Mouse (Mus musculus): Measurements from ENCODE around the gene Sfxn5. TPM values are rescaled to one million over a fixed set of nuclear protein-coding genes. Genes with fewer than 3 reads are reported as not detected.

Sfxn5 gene
- polyA plus RNA-seq, 1 experiment from 2014 or later = 13.4 TPM

DNA sequence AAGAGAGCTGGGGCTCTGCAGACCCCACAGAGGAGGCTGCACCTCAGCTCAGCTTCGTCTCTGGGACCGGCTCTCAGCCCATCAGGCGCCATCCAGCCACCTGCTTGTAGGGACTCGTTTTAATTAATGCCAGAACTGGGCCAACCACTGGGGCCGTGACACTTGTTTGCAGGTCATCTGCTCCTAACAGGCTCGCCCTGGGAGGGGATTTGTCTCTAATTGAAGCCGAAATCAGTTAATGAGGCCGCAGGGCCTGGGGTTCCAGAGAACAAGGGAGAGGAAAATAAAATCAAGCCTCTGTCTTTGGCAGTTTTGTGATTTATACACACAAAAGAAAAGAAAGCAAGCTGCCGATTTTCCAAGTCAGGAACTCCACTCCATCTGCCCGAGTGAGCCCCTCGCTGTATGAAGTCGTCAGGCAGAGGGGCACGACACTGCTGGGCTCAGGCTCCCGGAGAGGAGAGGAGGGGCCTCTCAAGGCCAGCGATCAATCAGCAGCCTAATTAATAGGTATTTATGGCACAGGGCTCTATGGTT lies 68.2 kb downstream of the Sfxn5 start:
- Histone ChIP-seq H3K4me1 (replicated peaks) (peaks cover 22% of the 10 kb centered on the region), H3K9ac (replicated peaks) (0 out of 2 replicates have a peak overlapping the region, but pooled peaks have one; percentile 17), H3K4me3 (replicated peaks) (no peak overlapping the region), H3K36me3 (no peaks in the 10 kb centered on the region), H3K27me3 (peaks cover 27% of the 10 kb centered on the region), H3K27ac (0 out of 2 replicates have a peak overlapping the region, but pooled peaks have one; percentile 8), H3K4me2 (replicated peaks) (peak overlapping the region; percentile 11; the same call in 1 of the 2 replicates), H3K9me3 (no peaks in the 10 kb centered on the region)
- 2% methylated on average over 15 of the region's 15 CpGs for WGBS
- peak; percentile 81 for ATAC-seq

- Histone ChIP-seq H3K4me1 (replicated peaks) (peaks cover 34% of the 10 kb centered on the region), H3K27ac (no peak overlapping the region), H3K4me3 (replicated peaks) (no peak overlapping the region), H3K27me3 (peaks cover 17% of the 10 kb centered on the region), H3K9me3 (no peaks in the 10 kb centered on the region), H3K36me3 (no peaks in the 10 kb centered on the region), H3K4me2 (replicated peaks) (no peak overlapping the region), H3K9ac (replicated peaks) (no peak overlapping the region)
- ATAC-seq = no peak
- 100% methylated on average over 4 of the region's 4 CpGs for WGBS
Observed at GRCm38 (mm10) chr6:85262865-85263515, 70.2 kb downstream of the Sfxn5 start.

- Histone ChIP-seq H3K36me3 (no peaks in the 10 kb centered on the region), H3K4me1 (replicated peaks) (peaks cover 15% of the 10 kb centered on the region), H3K9me3 (no peaks in the 10 kb centered on the region), H3K4me2 (replicated peaks) (no peak overlapping the region), H3K27me3 (peaks cover 4% of the 10 kb centered on the region; the same call in 1 of the 2 replicates), H3K4me3 (replicated peaks) (no peak overlapping the region), H3K9ac (replicated peaks) (no peak overlapping the region), H3K27ac (no peak overlapping the region)
- ATAC-seq = no peak
- 59% methylated on average over 12 of the region's 12 CpGs for WGBS
Observed at GRCm38 (mm10) chr6:85259094-85259630, 74.1 kb downstream of the Sfxn5 start.

DNA sequence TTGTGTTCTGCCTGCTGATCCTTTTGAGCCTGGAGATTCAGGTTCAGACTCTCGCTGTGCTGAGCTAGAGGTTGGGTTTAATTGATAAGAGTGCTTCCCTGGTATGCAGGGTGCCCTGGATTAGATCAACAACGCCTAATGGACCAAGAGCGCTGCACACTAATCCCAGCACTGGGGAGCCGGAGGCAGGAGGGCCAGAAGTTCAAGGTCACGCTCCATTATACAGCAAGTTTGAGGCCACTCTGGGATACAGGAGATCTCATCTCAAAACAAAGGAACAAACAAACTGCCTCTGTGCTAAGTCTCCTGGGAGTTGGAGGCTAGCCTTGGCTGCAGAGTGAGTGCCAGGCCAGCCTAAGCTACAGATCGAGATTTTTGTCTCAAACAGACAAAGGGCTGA lies 77.6 kb downstream of the Sfxn5 start:
- no peak overlapping the region for H3K4me2 ChIP-seq (replicated peaks)
- peaks cover 24% of the 10 kb centered on the region for H3K4me1 ChIP-seq (replicated peaks)
- 53% methylated on average over 6 of the region's 6 CpGs for WGBS
- H3K9ac ChIP-seq (replicated peaks) = no peak overlapping the region
- H3K27ac ChIP-seq = no peak overlapping the region
- H3K4me3 ChIP-seq (replicated peaks) = no peak overlapping the region
- H3K36me3 ChIP-seq = no peaks in the 10 kb centered on the region; the same call in 1 of the 2 replicates
- H3K27me3 ChIP-seq = no peaks in the 10 kb centered on the region
- no peaks in the 10 kb centered on the region for H3K9me3 ChIP-seq
- no peak for ATAC-seq

DNA sequence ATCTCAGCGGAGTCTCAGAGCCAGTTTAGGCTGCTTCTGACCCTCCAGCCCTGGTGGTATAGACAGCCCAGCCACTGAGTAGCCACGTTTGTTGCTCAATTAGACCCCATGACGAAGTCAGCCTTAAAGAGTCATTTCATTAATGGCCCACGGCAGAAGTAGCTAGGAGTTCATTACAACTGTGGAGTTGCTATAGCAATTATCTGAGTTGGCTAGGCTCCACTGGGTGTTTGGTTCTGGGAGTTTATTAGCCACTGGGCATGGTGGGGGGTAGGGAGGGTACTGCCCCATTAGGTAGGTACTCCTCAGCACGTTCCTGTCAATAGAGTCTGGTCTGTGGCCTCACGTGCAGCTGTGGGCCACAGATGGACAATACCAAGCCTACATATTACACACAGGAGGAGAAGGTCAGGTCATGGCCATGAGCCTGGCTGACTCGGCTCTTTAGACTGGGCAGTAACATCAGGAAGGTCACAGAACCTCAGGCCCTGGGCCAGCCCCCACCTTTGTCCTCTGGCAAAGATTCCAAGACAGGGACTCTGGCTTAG lies 79.2 kb downstream of the Sfxn5 start:
- H3K4me3 ChIP-seq (replicated peaks) = no peak overlapping the region
- no peaks in the 10 kb centered on the region; the same call in 1 of the 2 replicates for H3K36me3 ChIP-seq
- H3K27ac ChIP-seq = no peak overlapping the region
- no peak overlapping the region for H3K9ac ChIP-seq (replicated peaks)
- H3K4me2 ChIP-seq (replicated peaks) = no peak overlapping the region
- ATAC-seq = peak; percentile 31; the same call in 1 of the 2 replicates
- WGBS = 62% methylated on average over 7 of the region's 7 CpGs
- no peaks in the 10 kb centered on the region for H3K27me3 ChIP-seq
- no peaks in the 10 kb centered on the region for H3K9me3 ChIP-seq
- peaks cover 20% of the 10 kb centered on the region for H3K4me1 ChIP-seq (replicated peaks)

- no peak overlapping the region for H3K4me2 ChIP-seq (replicated peaks)
- 71% methylated on average over 3 of the region's 3 CpGs for WGBS
- H3K27ac ChIP-seq = no peak overlapping the region
- no peaks in the 10 kb centered on the region; the same call in 1 of the 2 replicates for H3K36me3 ChIP-seq
- H3K4me1 ChIP-seq (replicated peaks) = peaks cover 12% of the 10 kb centered on the region; the same call in 1 of the 2 replicates
- no peak overlapping the region for H3K9ac ChIP-seq (replicated peaks)
- H3K4me3 ChIP-seq (replicated peaks) = no peak overlapping the region
- H3K27me3 ChIP-seq = no peaks in the 10 kb centered on the region
- no peaks in the 10 kb centered on the region for H3K9me3 ChIP-seq
- ATAC-seq = no peak
Observed at GRCm38 (mm10) chr6:85253275-85253674, 79.9 kb downstream of the Sfxn5 start.

GRCm38 (mm10) chr6:85252251-85253058 lies 80.8 kb downstream of the Sfxn5 start:
- no peak overlapping the region for H3K27ac ChIP-seq
- H3K4me3 ChIP-seq (replicated peaks) = no peak overlapping the region
- no peaks in the 10 kb centered on the region for H3K9me3 ChIP-seq
- 0 out of 2 replicates have a peak, but pooled peaks have one; percentile 24 for ATAC-seq
- no peak overlapping the region for H3K9ac ChIP-seq (replicated peaks)
- 0 out of 2 replicates have a peak, but pooled peaks cover 11% of the 10 kb centered on the region for H3K4me1 ChIP-seq (replicated peaks)
- no peak overlapping the region for H3K4me2 ChIP-seq (replicated peaks)
- WGBS = 82% methylated on average over 17 of the region's 17 CpGs
- no peaks in the 10 kb centered on the region; the same call in 1 of the 2 replicates for H3K36me3 ChIP-seq
- H3K27me3 ChIP-seq = no peaks in the 10 kb centered on the region

DNA sequence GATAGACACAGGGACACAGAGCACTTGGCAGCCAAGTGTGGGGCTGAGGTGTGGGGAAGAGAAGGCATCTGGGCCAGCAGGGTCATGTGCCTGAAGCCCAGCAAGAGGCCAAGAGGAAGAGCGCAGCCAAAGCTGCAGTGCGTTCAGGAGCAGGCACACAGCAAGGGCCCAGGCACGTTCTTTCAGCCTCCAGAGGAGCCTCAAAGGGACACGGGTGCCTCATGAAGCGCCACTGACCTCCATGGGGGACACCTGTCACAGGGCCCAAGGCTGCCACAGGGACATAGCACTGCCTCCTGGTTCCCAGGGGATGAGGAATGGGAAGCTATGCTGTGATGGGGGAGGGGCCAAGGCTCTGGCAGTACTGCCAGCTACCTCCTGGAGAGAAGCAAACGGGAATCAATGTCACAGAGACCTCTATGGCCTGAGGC lies 82.4 kb downstream of the Sfxn5 start:
- Histone ChIP-seq H3K4me2 (replicated peaks) (no peak overlapping the region), H3K9ac (replicated peaks) (no peak overlapping the region), H3K4me3 (replicated peaks) (no peak overlapping the region), H3K36me3 (no peaks in the 10 kb centered on the region; the same call in 1 of the 2 replicates), H3K4me1 (replicated peaks) (0 out of 2 replicates have a peak, but pooled peaks cover 11% of the 10 kb centered on the region), H3K27ac (no peak overlapping the region), H3K27me3 (no peaks in the 10 kb centered on the region), H3K9me3 (no peaks in the 10 kb centered on the region)
- no peak for ATAC-seq
- WGBS = 45% methylated on average over 6 of the region's 6 CpGs

DNA sequence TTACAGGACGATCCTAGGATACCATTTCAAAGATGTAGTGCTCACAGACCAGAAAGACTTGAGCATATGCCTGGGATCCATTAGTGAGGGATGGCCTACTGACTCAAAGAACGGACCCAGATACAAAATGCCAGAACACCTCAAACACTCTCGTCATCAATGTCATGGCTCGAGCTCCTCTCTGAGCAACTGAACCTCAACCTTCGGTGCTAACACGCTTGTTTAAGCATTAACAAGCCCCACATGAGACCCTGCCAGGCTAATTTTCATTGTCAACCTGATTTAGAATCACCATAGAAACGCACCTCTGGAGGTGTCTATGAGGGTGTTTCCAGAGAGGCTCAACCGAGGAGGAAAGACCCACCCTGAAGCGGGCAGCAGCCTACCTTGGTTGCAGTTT lies 83.4 kb downstream of the Sfxn5 start:
- no peak overlapping the region for H3K27ac ChIP-seq
- 0 out of 2 replicates have a peak, but pooled peaks cover 11% of the 10 kb centered on the region for H3K4me1 ChIP-seq (replicated peaks)
- no peak for ATAC-seq
- H3K4me2 ChIP-seq (replicated peaks) = no peak overlapping the region
- 77% methylated on average over 9 of the region's 9 CpGs for WGBS
- H3K9ac ChIP-seq (replicated peaks) = no peak overlapping the region
- H3K9me3 ChIP-seq = 0 out of 2 replicates have a peak, but pooled peaks cover 4% of the 10 kb centered on the region
- H3K27me3 ChIP-seq = no peaks in the 10 kb centered on the region
- H3K4me3 ChIP-seq (replicated peaks) = no peak overlapping the region
- no peaks in the 10 kb centered on the region; the same call in 1 of the 2 replicates for H3K36me3 ChIP-seq

DNA sequence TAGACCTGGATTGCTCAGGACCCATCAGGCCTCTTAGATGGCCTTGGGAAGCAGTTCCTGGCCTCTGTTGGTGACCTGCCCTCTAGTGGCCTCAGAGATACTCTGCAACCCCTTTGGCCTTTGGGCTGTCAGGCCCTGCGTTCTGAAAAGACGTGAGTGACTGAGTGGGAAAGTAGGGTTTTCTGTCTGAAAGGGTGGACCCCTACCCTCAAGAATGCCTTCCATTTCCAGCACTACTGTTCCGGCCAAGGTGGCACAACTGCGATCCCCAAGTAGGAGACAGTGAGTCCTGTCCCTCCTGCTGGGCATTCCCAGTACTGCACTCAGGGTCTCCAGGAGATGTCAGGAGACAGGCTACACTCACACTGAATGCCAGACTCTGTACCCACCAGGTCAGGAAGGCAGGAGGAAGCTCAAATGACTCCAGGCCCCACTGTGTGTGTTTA lies 94.2 kb downstream of the Sfxn5 start:
- Histone ChIP-seq H3K27ac (no peak overlapping the region), H3K27me3 (no peaks in the 10 kb centered on the region), H3K9ac (replicated peaks) (no peak overlapping the region), H3K4me1 (replicated peaks) (peaks cover 8% of the 10 kb centered on the region; the same call in 1 of the 2 replicates), H3K9me3 (no peaks in the 10 kb centered on the region), H3K4me3 (replicated peaks) (no peak overlapping the region), H3K4me2 (replicated peaks) (peak overlapping the region; percentile 29), H3K36me3 (no peaks in the 10 kb centered on the region)
- 18% methylated on average over 4 of the region's 4 CpGs for WGBS
- peak; percentile 63 for ATAC-seq

GRCm38 (mm10) chr6:85237595-85238337 lies 95.5 kb downstream of the Sfxn5 start:
- Histone ChIP-seq H3K27ac (no peak overlapping the region), H3K27me3 (0 out of 2 replicates have a peak, but pooled peaks cover 3% of the 10 kb centered on the region), H3K9me3 (no peaks in the 10 kb centered on the region), H3K36me3 (no peaks in the 10 kb centered on the region), H3K4me2 (replicated peaks) (no peak overlapping the region), H3K4me3 (replicated peaks) (no peak overlapping the region), H3K9ac (replicated peaks) (no peak overlapping the region), H3K4me1 (replicated peaks) (peaks cover 13% of the 10 kb centered on the region)
- peak; percentile 38; the same call in 1 of the 2 replicates for ATAC-seq
- 53% methylated on average over 10 of the region's 10 CpGs for WGBS

Measured in midbrain, embryonic 13.5 days (tissue).